Mouse (Mus musculus): Measurements from ENCODE around the gene P2ry12. TPM values are rescaled to one million over a fixed set of nuclear protein-coding genes. Genes with fewer than 3 reads are reported as not detected.

Gene P2ry12
- polyA plus RNA-seq, 1 experiment from 2014 or later, result 2.1 TPM

DNA sequence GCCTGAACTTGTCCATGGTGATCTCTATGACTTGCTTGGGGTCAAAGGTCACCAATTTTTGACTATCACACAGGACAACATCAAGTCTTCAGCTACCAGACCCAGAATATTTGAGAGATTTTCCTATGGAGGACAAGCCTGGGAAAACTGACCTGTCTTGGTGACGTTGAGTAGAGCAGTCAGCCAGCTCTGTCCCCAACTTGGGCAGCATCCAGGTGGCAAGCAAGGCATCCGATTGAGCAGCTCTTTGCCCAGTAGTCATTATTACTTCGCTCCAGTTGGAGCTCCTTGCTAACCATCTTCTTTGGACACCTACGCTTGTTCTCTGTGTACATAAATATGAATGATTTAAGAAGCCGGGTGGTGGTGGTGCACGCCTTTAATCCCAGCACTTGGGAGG lies 8.1 kb upstream of the P2ry12 start:
- no peak overlapping the region for H3K4me3 ChIP-seq
- H3K9ac ChIP-seq, result no peak overlapping the region
- H3K9me3 ChIP-seq, result no peaks in the 10 kb centered on the region
- 92% methylated on average over 6 of the region's 6 CpGs for WGBS
- no peak for ATAC-seq (ENCODE audit: insufficient number of reproducible peaks, insufficient read depth, low FRiP score, low TSS enrichment)
- H3K4me1 ChIP-seq, result no peaks in the 10 kb centered on the region
- H3K27me3 ChIP-seq, result no peaks in the 10 kb centered on the region
- H3K27ac ChIP-seq, result no peak overlapping the region
- no peaks in the 10 kb centered on the region for H3K36me3 ChIP-seq
- no peak overlapping the region for H3K4me2 ChIP-seq (replicated peaks)

DNA sequence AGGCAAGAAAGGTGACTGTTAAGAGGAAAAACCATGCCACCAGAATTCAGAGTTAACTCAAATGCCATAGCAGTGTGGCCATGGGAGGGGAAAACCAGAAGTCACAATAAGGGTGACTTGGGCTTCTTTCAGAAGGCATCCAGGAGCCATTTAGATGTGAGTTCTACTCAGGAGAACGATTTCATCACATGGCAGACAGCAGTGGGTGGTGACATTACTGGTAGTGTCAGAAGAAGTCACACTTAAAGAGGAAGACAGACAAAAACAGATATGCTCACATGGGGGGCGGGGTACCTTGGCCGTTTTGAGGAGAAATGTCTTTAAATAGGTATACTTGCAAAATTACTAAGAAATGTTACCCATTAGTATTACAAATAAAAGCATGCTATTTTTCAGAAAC lies 1.3 kb upstream of the P2ry12 start:
- Histone ChIP-seq H3K9ac (no peak overlapping the region), H3K27ac (no peak overlapping the region), H3K4me3 (no peak overlapping the region), H3K27me3 (no peaks in the 10 kb centered on the region), H3K9me3 (no peaks in the 10 kb centered on the region), H3K36me3 (no peaks in the 10 kb centered on the region), H3K4me1 (no peaks in the 10 kb centered on the region; the same call in 1 of the 2 replicates), H3K4me2 (replicated peaks) (no peak overlapping the region)
- ATAC-seq (ENCODE audit: insufficient number of reproducible peaks, insufficient read depth, low FRiP score, low TSS enrichment), result no peak
- WGBS, result 84% methylated on average over 3 of the region's 3 CpGs

GRCm38 (mm10) chr3:59263417-59263816 lies 746 bp upstream of the P2ry12 start:
- H3K36me3 ChIP-seq, result no peaks in the 10 kb centered on the region
- H3K27me3 ChIP-seq, result no peaks in the 10 kb centered on the region
- no peak overlapping the region for H3K4me3 ChIP-seq
- ATAC-seq (ENCODE audit: insufficient number of reproducible peaks, insufficient read depth, low FRiP score, low TSS enrichment), result no peak
- no peak overlapping the region for H3K4me2 ChIP-seq (replicated peaks)
- H3K9me3 ChIP-seq, result no peaks in the 10 kb centered on the region
- no peaks in the 10 kb centered on the region; the same call in 1 of the 2 replicates for H3K4me1 ChIP-seq
- no peak overlapping the region for H3K9ac ChIP-seq
- no peak overlapping the region for H3K27ac ChIP-seq
- 92% methylated on average over 2 of the region's 2 CpGs for WGBS

DNA sequence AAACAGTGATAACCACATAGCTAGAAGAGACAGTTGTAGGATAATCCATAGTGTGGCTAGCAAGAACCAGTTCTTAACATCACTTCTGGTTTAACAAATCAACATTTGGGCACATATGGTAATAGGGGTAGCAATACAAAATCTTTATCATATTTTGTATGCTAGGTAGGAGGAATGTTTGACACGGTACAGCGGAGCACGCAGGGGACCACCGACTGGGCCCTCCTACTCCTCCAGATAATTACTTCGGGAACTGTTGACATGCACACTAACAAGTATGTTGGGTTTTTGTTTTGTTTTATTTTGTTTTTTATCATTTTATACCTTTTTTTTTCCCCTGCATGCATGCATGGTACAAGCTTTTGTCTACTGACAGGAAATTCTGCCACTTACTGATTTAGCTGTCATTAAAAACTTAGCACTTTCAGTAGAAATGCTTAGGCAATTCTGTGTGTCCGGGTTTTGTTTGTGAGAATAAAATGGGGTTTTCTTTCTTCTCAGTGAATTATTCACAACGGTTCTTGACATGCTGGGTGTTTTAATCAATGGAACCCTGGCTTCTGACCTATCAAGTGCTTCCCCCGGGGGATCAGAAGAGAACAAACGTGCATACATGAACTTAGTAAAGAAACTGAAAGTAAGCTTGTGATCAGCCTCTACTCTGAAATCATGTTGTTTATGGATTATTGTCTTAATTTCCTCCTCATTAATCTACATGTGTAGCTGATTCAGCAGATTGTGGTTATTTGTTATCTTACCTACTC lies 780 bp downstream of the P2ry12 start:
- Histone ChIP-seq H3K9me3 (no peaks in the 10 kb centered on the region), H3K27ac (no peak overlapping the region), H3K4me3 (no peak overlapping the region), H3K9ac (no peak overlapping the region), H3K36me3 (no peaks in the 10 kb centered on the region), H3K27me3 (no peaks in the 10 kb centered on the region), H3K4me1 (peaks cover 6% of the 10 kb centered on the region; the same call in 1 of the 2 replicates), H3K4me2 (replicated peaks) (no peak overlapping the region)
- no peak for ATAC-seq (ENCODE audit: insufficient number of reproducible peaks, insufficient read depth, low FRiP score, low TSS enrichment)
- WGBS, result 56% methylated on average over 9 of the region's 9 CpGs

- WGBS, result 62% methylated on average over 5 of the region's 5 CpGs
- H3K9me3 ChIP-seq, result no peaks in the 10 kb centered on the region
- no peak for ATAC-seq (ENCODE audit: insufficient number of reproducible peaks, insufficient read depth, low FRiP score, low TSS enrichment)
- H3K27ac ChIP-seq, result no peak overlapping the region
- H3K4me2 ChIP-seq (replicated peaks), result no peak overlapping the region
- H3K27me3 ChIP-seq, result no peaks in the 10 kb centered on the region
- no peak overlapping the region for H3K9ac ChIP-seq
- no peak overlapping the region for H3K4me3 ChIP-seq
- H3K36me3 ChIP-seq, result no peaks in the 10 kb centered on the region
- peaks cover 6% of the 10 kb centered on the region; the same call in 1 of the 2 replicates for H3K4me1 ChIP-seq
Measured at GRCm38 (mm10) chr3:59260745-59261144, 1.9 kb downstream of the P2ry12 start.

DNA sequence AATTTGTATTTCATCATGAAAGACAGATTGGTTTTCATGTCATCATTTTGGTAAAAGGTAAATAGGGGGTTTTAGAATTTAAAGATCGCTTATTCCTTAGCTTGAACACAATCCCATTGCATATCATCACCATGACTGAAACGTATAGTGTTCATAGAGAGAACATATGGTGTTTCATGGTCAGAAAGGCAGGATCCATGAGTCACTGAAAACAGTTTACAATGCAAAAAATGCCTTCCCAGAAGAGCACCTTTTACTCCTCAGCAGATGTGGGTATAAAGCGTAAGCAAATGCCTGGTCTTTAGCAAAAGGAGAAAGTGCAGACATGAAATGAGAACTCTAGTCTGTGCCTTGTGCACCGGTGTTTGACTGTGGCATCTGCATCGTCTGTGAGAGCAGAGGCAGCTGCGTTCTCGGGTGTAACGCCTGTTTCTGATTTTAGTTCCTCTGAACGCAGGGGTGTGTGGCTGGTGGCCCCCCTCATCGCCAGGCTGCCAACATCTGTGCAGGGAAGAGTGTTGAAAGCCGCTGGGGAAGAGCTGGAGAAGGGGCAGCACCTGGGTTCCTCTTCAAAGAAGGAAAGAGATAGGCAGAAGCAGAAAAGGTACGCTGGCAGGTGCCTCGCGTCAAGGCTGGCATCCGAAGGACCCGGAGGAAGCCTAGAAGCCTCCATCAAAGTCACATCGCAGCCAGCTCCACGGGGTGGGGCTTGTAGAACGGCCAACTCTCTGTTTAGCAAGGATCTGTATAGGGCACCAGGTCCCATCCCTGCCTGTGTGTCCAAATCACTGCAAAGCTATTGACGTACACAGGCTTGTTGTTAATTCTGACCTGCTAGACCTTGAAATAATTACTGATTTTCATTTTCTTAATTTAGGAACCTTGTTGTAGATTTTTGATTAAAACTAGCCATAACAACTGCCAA lies 4.7 kb downstream of the P2ry12 start:
- no peak overlapping the region for H3K27ac ChIP-seq
- no peak for ATAC-seq (ENCODE audit: insufficient number of reproducible peaks, insufficient read depth, low FRiP score, low TSS enrichment)
- H3K4me2 ChIP-seq (replicated peaks), result no peak overlapping the region

GRCm38 (mm10) chr3:59250454-59250853 lies 12.2 kb downstream of the P2ry12 start:
- 93% methylated on average over 1 of the region's 1 CpGs for WGBS

More for the DNA sequence above, 4.7 kb downstream of the P2ry12 start:
- H3K36me3 ChIP-seq, result no peaks in the 10 kb centered on the region
- no peaks in the 10 kb centered on the region for H3K27me3 ChIP-seq
- no peaks in the 10 kb centered on the region for H3K9me3 ChIP-seq
- peaks cover 6% of the 10 kb centered on the region; the same call in 1 of the 2 replicates for H3K4me1 ChIP-seq
- no peak overlapping the region for H3K9ac ChIP-seq
- 52% methylated on average over 20 of the region's 20 CpGs for WGBS
- no peak overlapping the region for H3K4me3 ChIP-seq

GRCm38 (mm10) chr3:59248031-59248430 lies 14.6 kb downstream of the P2ry12 start:
- H3K36me3 ChIP-seq, result no peaks in the 10 kb centered on the region
- no peak for ATAC-seq (ENCODE audit: insufficient number of reproducible peaks, insufficient read depth, low FRiP score, low TSS enrichment)
- H3K4me2 ChIP-seq (replicated peaks), result no peak overlapping the region
- no peak overlapping the region for H3K4me3 ChIP-seq
- H3K27me3 ChIP-seq, result no peaks in the 10 kb centered on the region
- no peak overlapping the region for H3K27ac ChIP-seq
- no peaks in the 10 kb centered on the region for H3K9me3 ChIP-seq
- H3K9ac ChIP-seq, result no peak overlapping the region
- 79% methylated on average over 6 of the region's 6 CpGs for WGBS
- no peaks in the 10 kb centered on the region for H3K4me1 ChIP-seq

More at GRCm38 (mm10) chr3:59250454-59250853, 12.2 kb downstream of the P2ry12 start:
- Histone ChIP-seq H3K27ac (no peak overlapping the region), H3K9ac (no peak overlapping the region), H3K27me3 (no peaks in the 10 kb centered on the region), H3K9me3 (no peaks in the 10 kb centered on the region), H3K4me1 (no peaks in the 10 kb centered on the region), H3K4me2 (replicated peaks) (no peak overlapping the region), H3K36me3 (no peaks in the 10 kb centered on the region), H3K4me3 (no peak overlapping the region)
- ATAC-seq (ENCODE audit: insufficient number of reproducible peaks, insufficient read depth, low FRiP score, low TSS enrichment), result no peak

GRCm38 (mm10) chr3:59243384-59243783 lies 19.3 kb downstream of the P2ry12 start:
- H3K9me3 ChIP-seq, result no peaks in the 10 kb centered on the region
- no peak overlapping the region for H3K9ac ChIP-seq
- ATAC-seq (ENCODE audit: insufficient number of reproducible peaks, insufficient read depth, low FRiP score, low TSS enrichment), result no peak
- WGBS, result 60% methylated on average over 6 of the region's 6 CpGs
- no peaks in the 10 kb centered on the region for H3K4me1 ChIP-seq
- H3K4me3 ChIP-seq, result no peak overlapping the region
- H3K27ac ChIP-seq, result no peak overlapping the region
- H3K36me3 ChIP-seq, result no peaks in the 10 kb centered on the region
- H3K27me3 ChIP-seq, result no peaks in the 10 kb centered on the region
- no peak overlapping the region for H3K4me2 ChIP-seq (replicated peaks)

DNA sequence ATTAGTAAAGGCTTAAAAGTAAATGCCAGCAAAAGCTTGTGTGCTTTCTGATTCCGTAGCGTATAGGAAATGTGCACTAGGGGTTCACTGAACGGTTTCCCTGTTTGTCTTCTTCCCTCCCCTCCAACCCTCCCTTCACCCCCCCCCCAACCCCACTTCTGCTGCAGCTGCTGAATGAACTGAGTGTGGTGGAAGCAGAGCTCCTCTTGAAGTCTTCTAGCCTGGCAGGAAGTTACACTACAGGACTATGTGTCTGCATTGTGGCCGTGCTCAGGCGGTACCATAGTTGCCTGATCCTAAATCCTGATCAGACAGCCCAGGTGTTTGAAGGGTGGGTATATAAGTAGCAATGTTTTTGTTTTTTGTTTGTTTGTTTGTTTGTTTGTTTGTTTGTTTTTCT lies 27.8 kb downstream of the P2ry12 start:
- no peak overlapping the region for H3K4me2 ChIP-seq (replicated peaks)

DNA sequence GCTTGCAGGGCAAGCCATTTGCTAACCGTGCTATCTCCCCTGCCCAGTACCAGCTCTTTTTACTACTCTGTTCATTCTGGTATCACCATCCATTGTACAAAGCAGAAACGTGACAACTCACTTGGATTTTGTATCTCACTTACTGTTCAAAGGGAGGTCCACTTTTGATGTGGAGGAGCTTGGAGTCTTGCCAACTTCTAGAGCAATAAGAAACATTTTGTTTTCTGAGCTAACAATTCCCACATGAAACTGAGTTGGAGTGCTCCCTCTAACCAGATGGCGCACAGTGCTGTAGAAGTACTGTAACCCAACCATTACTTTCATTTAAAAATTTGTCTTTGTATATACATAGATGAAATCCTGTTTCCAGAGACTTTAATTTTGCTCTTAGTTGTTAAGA lies 31.8 kb downstream of the P2ry12 start:
- Histone ChIP-seq H3K9ac (no peak overlapping the region), H3K4me1 (no peaks in the 10 kb centered on the region), H3K4me3 (no peak overlapping the region), H3K27ac (no peak overlapping the region), H3K4me2 (replicated peaks) (no peak overlapping the region), H3K9me3 (no peaks in the 10 kb centered on the region), H3K27me3 (no peaks in the 10 kb centered on the region), H3K36me3 (no peaks in the 10 kb centered on the region)
- ATAC-seq (ENCODE audit: insufficient number of reproducible peaks, insufficient read depth, low FRiP score, low TSS enrichment), result no peak
- 58% methylated on average over 3 of the region's 3 CpGs for WGBS

More for the DNA sequence above, 27.8 kb downstream of the P2ry12 start:
- Histone ChIP-seq H3K4me3 (no peak overlapping the region), H3K4me1 (no peaks in the 10 kb centered on the region), H3K27ac (no peak overlapping the region), H3K36me3 (no peaks in the 10 kb centered on the region; the same call in 1 of the 2 replicates), H3K9ac (no peak overlapping the region), H3K27me3 (no peaks in the 10 kb centered on the region), H3K9me3 (no peaks in the 10 kb centered on the region)
- ATAC-seq (ENCODE audit: insufficient number of reproducible peaks, insufficient read depth, low FRiP score, low TSS enrichment), result no peak
- WGBS, result 58% methylated on average over 5 of the region's 5 CpGs

Data from embryonic facial prominence, embryonic 12.5 days (tissue).